Mouse (Mus musculus): ENCODE measurements around the gene Ifit1.
"Not testable (repeated sequence)": the region's sequence is repeated elsewhere in the genome, so short reads cannot be mapped to it uniquely, and the experiment has no call there.

- TF ChIP-seq MYOD1 (IDR thresholded peaks at IDR 0.05; ENCODE audit: control insufficient read depth, insufficient read length, low read depth); CTCF (IDR thresholded peaks at IDR 0.05; ENCODE audit: control insufficient read depth, insufficient read depth, insufficient read length): not testable (repeated sequence)
These were observed 33.2 kb upstream of the Ifit1 start, which contains the start of gene Ifit3b for GRCm38 (mm10) chr19:34607237-34608051.
